Mouse (Mus musculus) kidney, postnatal 0 days (tissue): ENCODE data around the gene Heatr9. TPM values are rescaled to one million over a fixed set of nuclear protein-coding genes. Genes with fewer than 3 reads are reported as not detected.

ENCODE experiments used
- ATAC-seq: fragments of 200-750 bp; cut with Nextera tagmentation; replicated peaks from 2 replicates; pipeline ENCODE4 v1.8.0; 2017; ENCODE audit warnings: low read depth, moderate number of reproducible peaks, moderate TSS enrichment, moderate library complexity; ENCODE audit not compliant: low FRiP score
- DNase-seq: peaks from one replicate; pipeline ENCODE4 v3.0.0-alpha.2; 2016; ENCODE audit warnings: low spot score
- H3K27ac ChIP-seq: fragments of 300-500 bp; sonication (generic); 2 replicates; pipeline ENCODE4 v1.5.1; 2014; ENCODE audit warnings: mild to moderate bottlenecking
- H3K27me3 ChIP-seq: fragments of 300-500 bp; sonication (generic); 2 replicates; pipeline ENCODE4 v1.6.1; 2014; ENCODE audit warnings: low read length, mixed read lengths; ENCODE audit not compliant: insufficient read depth
- H3K36me3 ChIP-seq: fragments of 300-500 bp; sonication (generic); 2 replicates; pipeline ENCODE4 v1.6.1; 2014; ENCODE audit warnings: low read length, mixed read lengths; ENCODE audit not compliant: insufficient read depth
- H3K4me1 ChIP-seq: fragments of 300-500 bp; sonication (generic); replicated peaks from 2 replicates; pipeline ENCODE4 v1.6.1; 2014; ENCODE audit warnings: antibody characterized with exemption, low read length, mixed read lengths; ENCODE audit not compliant: insufficient read depth
- H3K4me2 ChIP-seq: fragments of 300-500 bp; sonication (generic); 2 replicates; pipeline ENCODE4 v1.6.1; 2014; ENCODE audit warnings: mild to moderate bottlenecking, low read length, moderate library complexity, mixed read lengths
- H3K4me3 ChIP-seq: fragments of 300-500 bp; sonication (generic); replicated peaks from 2 replicates; pipeline ENCODE4 v1.5.1; 2014; ENCODE audit warnings: low read depth, low read length
- H3K9ac ChIP-seq: fragments of 300-500 bp; sonication (generic); 2 replicates; pipeline ENCODE4 v1.6.1; 2014; ENCODE audit warnings: low read depth, low read length
- H3K9me3 ChIP-seq: fragments of 300-500 bp; sonication (generic); replicated peaks from 2 replicates; pipeline ENCODE4 v1.6.1; 2016; ENCODE audit warnings: low read length, inconsistent platforms, mixed read lengths
- CTCF ChIP-seq: IDR thresholded peaks from 2 replicates; pipeline ENCODE4 v1.5.1; 2016; ENCODE audit warnings: antibody characterized with exemption, low read depth, mild to moderate bottlenecking, moderate library complexity
- WGBS: fragments of 180-500 bp; shearing (Covaris S2); extraction: QIAGEN DNeasy Blood & Tissue Kit; methylation state at CpG from one replicate; pipeline ENCODE4 v1.1.7; 2014; 5-methylcytosine and 5-hydroxymethylcytosine counted together
- polyA plus RNA-seq: library from polyadenylated mRNA; unstranded; fragments of >200 nt; fragmentation: Nextera tagmentation; extraction: Ambion mirVana; gene quantifications from 2 replicates; pipeline ENCODE4 v1.2.1, GENCODE M21; 2015

Gene Heatr9
- polyA plus RNA-seq, result not detected in 2 replicates

GRCm38 (mm10) chr11:83522075-83522474, at the start of gene Heatr9:
Gene Heatr9, minus strand, starts transcription at chr11:83522175.
- no peaks in the 10 kb centered on the region for H3K9me3 ChIP-seq
- 89% methylated on average over 3 of the region's 3 CpGs for WGBS
- no peak for TF ChIP-seq CTCF
- ATAC-seq (no peak), DNase-seq (no peak)
- no peak within 1 kb of the TSS for H3K9ac ChIP-seq
- no peak within 1 kb of the TSS for H3K4me2 ChIP-seq
- H3K27me3 ChIP-seq, result no peaks in the 10 kb centered on the region
- no peak within 1 kb of the TSS for H3K27ac ChIP-seq
- H3K4me3 ChIP-seq, result no peak within 1 kb of the TSS
- H3K36me3 ChIP-seq, result no peaks in the 10 kb centered on the region
- no peaks in the 10 kb centered on the region for H3K4me1 ChIP-seq

GRCm38 (mm10) chr11:83570189-83570588, 48.2 kb upstream of the Heatr9 start:
- Histone ChIP-seq H3K4me2 (no peak overlapping the region), H3K9me3 (no peaks in the 10 kb centered on the region), H3K27ac (no peak overlapping the region), H3K4me1 (no peaks in the 10 kb centered on the region), H3K36me3 (no peaks in the 10 kb centered on the region), H3K27me3 (no peaks in the 10 kb centered on the region), H3K4me3 (no peak overlapping the region), H3K9ac (no peak overlapping the region)
- ATAC-seq, result no peak
- no peak for TF ChIP-seq CTCF
- 73% methylated on average over 2 of the region's 2 CpGs for WGBS
- no peak for DNase-seq

- Histone ChIP-seq H3K4me1 (no peaks in the 10 kb centered on the region), H3K9ac (no peak overlapping the region), H3K4me2 (no peak overlapping the region), H3K27me3 (no peaks in the 10 kb centered on the region), H3K4me3 (no peak overlapping the region), H3K9me3 (no peaks in the 10 kb centered on the region), H3K27ac (no peak overlapping the region), H3K36me3 (no peaks in the 10 kb centered on the region)
- WGBS, result 97% methylated on average over 7 of the region's 7 CpGs
- ATAC-seq (no peak), DNase-seq (no peak)
- no peak for TF ChIP-seq CTCF
Measured at GRCm38 (mm10) chr11:83569249-83569648, 47.3 kb upstream of the Heatr9 start.

- Histone ChIP-seq H3K27me3 (no peaks in the 10 kb centered on the region), H3K4me1 (no peaks in the 10 kb centered on the region), H3K27ac (no peak overlapping the region), H3K4me3 (no peak overlapping the region), H3K4me2 (no peak overlapping the region), H3K9me3 (no peaks in the 10 kb centered on the region), H3K36me3 (no peaks in the 10 kb centered on the region), H3K9ac (no peak overlapping the region)
- no peak for TF ChIP-seq CTCF
- 86% methylated on average over 3 of the region's 3 CpGs for WGBS
- ATAC-seq (no peak), DNase-seq (no peak)
Measured at GRCm38 (mm10) chr11:83568786-83569185, 46.8 kb upstream of the Heatr9 start.

- DNase-seq, result no peak
- no peak overlapping the region for H3K27ac ChIP-seq
- 87% methylated on average over 9 of the region's 9 CpGs for WGBS
Measured at GRCm38 (mm10) chr11:83568061-83568460, 46.1 kb upstream of the Heatr9 start.

GRCm38 (mm10) chr11:83567311-83567710, 45.3 kb upstream of the Heatr9 start:
- H3K4me3 ChIP-seq, result no peak overlapping the region
- no peak for DNase-seq
- H3K9ac ChIP-seq, result no peak overlapping the region
- H3K4me1 ChIP-seq, result no peaks in the 10 kb centered on the region
- no peak overlapping the region for H3K27ac ChIP-seq
- 75% methylated on average over 7 of the region's 7 CpGs for WGBS
- H3K36me3 ChIP-seq, result no peaks in the 10 kb centered on the region
- H3K4me2 ChIP-seq, result no peak overlapping the region
- no peaks in the 10 kb centered on the region for H3K9me3 ChIP-seq
- no peaks in the 10 kb centered on the region for H3K27me3 ChIP-seq
- TF ChIP-seq CTCF, result no peak
- ATAC-seq, result no peak

More at GRCm38 (mm10) chr11:83568061-83568460, 46.1 kb upstream of the Heatr9 start:
- Histone ChIP-seq H3K9me3 (no peaks in the 10 kb centered on the region), H3K4me1 (no peaks in the 10 kb centered on the region), H3K36me3 (no peaks in the 10 kb centered on the region), H3K4me2 (no peak overlapping the region), H3K9ac (no peak overlapping the region), H3K4me3 (no peak overlapping the region), H3K27me3 (no peaks in the 10 kb centered on the region)
- ATAC-seq, result no peak
- TF ChIP-seq CTCF, result no peak

GRCm38 (mm10) chr11:83566617-83567016, 44.6 kb upstream of the Heatr9 start:
- no peaks in the 10 kb centered on the region for H3K36me3 ChIP-seq
- H3K27me3 ChIP-seq, result no peaks in the 10 kb centered on the region
- H3K4me1 ChIP-seq, result no peaks in the 10 kb centered on the region
- no peak for ATAC-seq
- no peaks in the 10 kb centered on the region for H3K9me3 ChIP-seq
- H3K4me2 ChIP-seq, result no peak overlapping the region
- H3K9ac ChIP-seq, result no peak overlapping the region
- DNase-seq, result no peak
- H3K27ac ChIP-seq, result no peak overlapping the region
- no peak for TF ChIP-seq CTCF
- H3K4me3 ChIP-seq, result no peak overlapping the region
